Mouse (Mus musculus) stomach, embryonic 14.5 days (tissue): ENCODE measurements at regions not wholly inside any gene's neighbourhood (a gene's known extent, or its start where the extent isn't known, plus 50 kb on each side); places are given as distances from the start of the nearest gene placed in this dataset.

Experiments used
- ATAC-seq: fragments of 200-750 bp; cut with Nextera tagmentation; 2 replicates; pipeline ENCODE4 v1.8.0; 2017; ENCODE audit warnings: low read depth, moderate TSS enrichment; ENCODE audit not compliant: insufficient number of reproducible peaks, insufficient read depth, low FRiP score
- H3K27ac ChIP-seq: fragments of 300-500 bp; sonication (generic); 2 replicates; pipeline ENCODE4 v1.5.1; 2014; ENCODE audit warnings: mild to moderate bottlenecking, low read length, moderate library complexity, mixed read lengths
- H3K27me3 ChIP-seq: fragments of 300-500 bp; sonication (generic); 2 replicates; pipeline ENCODE4 v1.6.1; 2014; ENCODE audit warnings: low read length, control low read depth, mixed read lengths; ENCODE audit not compliant: control insufficient read depth, insufficient read depth
- H3K36me3 ChIP-seq: fragments of 300-500 bp; sonication (generic); 2 replicates; pipeline ENCODE4 v1.6.1; 2014; ENCODE audit warnings: mild to moderate bottlenecking, control low read depth, low read length, moderate library complexity, mixed read lengths; ENCODE audit not compliant: control insufficient read depth, insufficient read depth
- H3K4me1 ChIP-seq: fragments of 300-500 bp; sonication (generic); 2 replicates; pipeline ENCODE4 v1.6.1; 2014; ENCODE audit warnings: low read length, control low read depth, mixed read lengths; ENCODE audit not compliant: control insufficient read depth, insufficient read depth
- H3K4me2 ChIP-seq: fragments of 300-500 bp; sonication (generic); replicated peaks from 2 replicates; pipeline ENCODE4 v1.6.1; 2014; ENCODE audit warnings: low read depth, low read length, control low read depth
- H3K4me3 ChIP-seq: fragments of 300-500 bp; sonication (generic); 2 replicates; pipeline ENCODE4 v1.5.1; 2014; ENCODE audit warnings: low read depth, low read length, control low read depth
- H3K9ac ChIP-seq: fragments of 300-500 bp; sonication (generic); replicated peaks from 2 replicates; pipeline ENCODE4 v1.6.1; 2014; ENCODE audit warnings: low read depth, mild to moderate bottlenecking, control low read depth, low read length, moderate library complexity, mixed read lengths
- H3K9me3 ChIP-seq: fragments of 300-500 bp; sonication (generic); 2 replicates; pipeline ENCODE4 v1.6.1; 2016; ENCODE audit warnings: low read depth, low read length, control low read depth; ENCODE audit not compliant: control insufficient read depth
- WGBS: fragments of 180-500 bp; shearing (Covaris S2); extraction: QIAGEN DNeasy Blood & Tissue Kit; methylation state at CpG from one replicate; pipeline ENCODE4 v1.1.7; 2014; 5-methylcytosine and 5-hydroxymethylcytosine counted together

- Histone ChIP-seq H3K4me2 (no peak overlapping the region), H3K27ac (no peak overlapping the region), H3K4me3 (no peak overlapping the region), H3K4me1 (no peaks in the 10 kb centered on the region), H3K36me3 (no peaks in the 10 kb centered on the region), H3K9ac (no peak overlapping the region), H3K27me3 (no peaks in the 10 kb centered on the region), H3K9me3 (no peaks in the 10 kb centered on the region)
- WGBS, result 83% methylated on average over 1 of the region's 1 CpGs
- ATAC-seq, result no peak
These were observed 660.5 kb upstream of the Galntl6 start for GRCm38 (mm10) chr8:59572976-59573375.

GRCm38 (mm10) chr8:59569462-59569861 is 657.0 kb upstream of the Galntl6 start:
- no peak overlapping the region for H3K4me2 ChIP-seq
- H3K4me3 ChIP-seq, result no peak overlapping the region
- no peak overlapping the region for H3K9ac ChIP-seq
- no peak overlapping the region for H3K27ac ChIP-seq
- H3K9me3 ChIP-seq, result no peaks in the 10 kb centered on the region
- ATAC-seq, result peak; percentile 53; the same call in 1 of the 2 replicates
- 47% methylated on average over 1 of the region's 1 CpGs for WGBS
- no peaks in the 10 kb centered on the region for H3K36me3 ChIP-seq
- H3K4me1 ChIP-seq, result no peaks in the 10 kb centered on the region
- H3K27me3 ChIP-seq, result no peaks in the 10 kb centered on the region
